Mouse (Mus musculus): ENCODE measurements around the gene Eif3i.

DNA sequence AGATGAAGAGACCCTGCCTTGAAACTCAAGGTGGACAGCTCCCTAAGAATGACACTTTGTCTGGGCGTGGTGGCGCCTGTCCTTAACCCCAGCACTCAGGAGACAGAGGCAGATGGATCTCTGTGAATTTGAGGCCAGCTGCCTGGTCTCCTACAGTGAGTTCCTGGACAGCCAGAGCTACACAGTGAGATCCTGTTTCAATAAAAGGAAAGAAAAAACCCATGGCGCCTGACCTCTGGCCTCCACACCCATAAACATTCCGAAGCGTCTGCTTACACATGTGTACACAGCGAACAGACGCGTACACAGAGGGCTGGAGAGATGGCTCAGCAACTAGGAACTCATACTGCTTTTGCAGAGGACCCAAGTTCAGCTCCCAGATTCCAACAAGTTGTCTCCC is 36.7 kb downstream of the Eif3i start:
- TF ChIP-seq POLR2A (IDR thresholded peaks at IDR 0.05; ENCODE audit: borderline replicate concordance, extremely low read depth, insufficient read depth, insufficient read length, poor library complexity, severe bottlenecking), result no peak
- TF ChIP-seq CTCF (IDR thresholded peaks at IDR 0.05; ENCODE audit: borderline replicate concordance, extremely low read depth, insufficient read depth, insufficient read length), result no peak

All from brain, embryonic 14.5 days (tissue).